Mouse (Mus musculus): ENCODE measurements around the gene Cyb5b. TPM values are rescaled to one million over a fixed set of nuclear protein-coding genes. Genes with fewer than 3 reads are reported as not detected.
"Not testable (repeated sequence)": the region's sequence is repeated elsewhere in the genome, so short reads cannot be mapped to it uniquely, and the experiment has no call there.

Cyb5b gene
- 24.1 and 26.3 TPM in 2 replicates for polyA plus RNA-seq (2012; rRNA removed)

DNA sequence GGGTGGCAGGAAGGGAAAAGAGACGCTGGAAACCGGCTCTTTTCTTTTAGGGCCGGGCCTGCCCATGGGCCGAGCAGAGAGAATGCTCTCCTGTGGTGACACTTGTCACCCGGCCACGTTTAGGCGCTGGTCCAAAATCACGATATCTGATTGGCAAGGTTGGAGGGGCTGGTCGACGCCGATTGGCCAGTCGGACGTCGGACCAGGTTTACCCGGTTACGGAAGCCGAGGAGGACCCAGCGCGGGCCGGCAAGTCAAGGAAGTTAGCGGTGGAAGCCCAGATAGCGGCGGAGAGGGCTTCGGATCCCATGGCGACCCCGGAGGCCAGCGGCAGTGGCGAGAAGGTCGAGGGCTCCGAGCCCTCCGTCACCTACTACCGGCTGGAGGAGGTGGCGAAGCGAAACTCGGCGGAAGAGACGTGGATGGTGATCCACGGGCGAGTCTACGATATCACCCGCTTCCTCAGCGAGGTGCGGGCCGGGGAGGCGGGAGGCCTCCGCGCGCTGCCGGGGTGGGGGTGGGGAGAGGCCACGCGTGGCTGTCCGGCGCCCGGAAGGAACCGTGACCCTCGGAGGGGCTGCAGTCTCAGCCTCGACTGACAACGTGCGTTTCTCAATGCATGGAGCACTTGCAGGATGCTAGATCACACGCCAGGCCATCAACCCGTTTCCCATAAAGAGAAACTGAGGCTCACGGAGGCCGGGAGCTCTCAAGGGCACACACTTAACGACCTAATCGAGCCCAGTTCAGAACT, at the start of gene Cyb5b:
Gene Cyb5b, plus strand, starts transcription at position 237 of the 754 bp plus-strand sequence.
- WGBS: 1% methylated on average over 65 of the region's 65 CpGs
- Histone ChIP-seq H3K27ac (ENCODE audit: insufficient read depth, low read length) (peak within 1 kb of the TSS; percentile 80), H3K4me3 (ENCODE audit: extremely low read depth, insufficient read depth, insufficient read length) (peak within 1 kb of the TSS; percentile 94), H3K27me3 (ENCODE audit: control insufficient read depth, insufficient read depth, low read length) (no peaks in the 10 kb centered on the region), H3K4me1 (ENCODE audit: control insufficient read depth, insufficient read depth, insufficient read length) (peaks cover 6% of the 10 kb centered on the region; the same call in 1 of the 2 replicates), H3K36me3 (ENCODE audit: control insufficient read depth, insufficient read depth, low read length) (0 out of 2 replicates have a peak, but pooled peaks cover under 1% of the 10 kb centered on the region)
- TF ChIP-seq POLR2A (IDR thresholded peaks at IDR 0.05; ENCODE audit: low read depth, low read length) (no peak; the same call in none of the 2 replicates), CTCF (IDR thresholded peaks at IDR 0.05; ENCODE audit: extremely low read depth, insufficient read depth, insufficient read length, insufficient replicate concordance) (no peak)
- peak; percentile 79 to 95 for DNase-seq (ENCODE audit: low read depth in 1 of 2, low spot score in 2 of 2)

DNA sequence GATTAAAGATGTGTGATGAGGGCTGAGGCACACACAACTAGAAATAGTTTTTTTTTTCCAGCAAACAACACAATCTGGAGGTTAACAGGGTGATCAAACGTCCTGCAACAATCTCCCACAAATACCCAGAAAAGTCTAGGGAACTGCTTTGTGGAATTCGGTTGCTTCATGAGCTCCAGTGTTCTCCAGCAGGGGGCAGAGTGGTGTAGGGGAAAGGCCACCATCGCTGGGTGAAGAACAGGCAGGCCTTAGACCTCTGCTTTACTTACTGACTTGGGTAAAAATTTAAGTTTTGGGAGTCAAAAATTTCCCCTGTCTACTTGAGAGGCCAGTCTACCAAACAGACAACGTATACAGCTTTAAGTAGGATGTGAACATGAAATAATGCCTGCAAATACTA, 45.9 kb upstream of the Cyb5b start:
- WGBS: 21% methylated on average over 4 of the region's 4 CpGs
- peak; percentile 15 to 68 for DNase-seq (ENCODE audit: low read depth in 1 of 2, low spot score in 2 of 2)
- Histone ChIP-seq H3K27me3 (ENCODE audit: control insufficient read depth, insufficient read depth, low read length) (no peaks in the 10 kb centered on the region), H3K4me1 (ENCODE audit: control insufficient read depth, insufficient read depth, insufficient read length) (no peaks in the 10 kb centered on the region), H3K36me3 (ENCODE audit: control insufficient read depth, insufficient read depth, low read length) (no peaks in the 10 kb centered on the region), H3K27ac (ENCODE audit: insufficient read depth, low read length) (no peak overlapping the region), H3K4me3 (ENCODE audit: extremely low read depth, insufficient read depth, insufficient read length) (no peak overlapping the region)
- TF ChIP-seq POLR2A (IDR thresholded peaks at IDR 0.05; ENCODE audit: low read depth, low read length) (no peak), CTCF (IDR thresholded peaks at IDR 0.05; ENCODE audit: extremely low read depth, insufficient read depth, insufficient read length, insufficient replicate concordance) (peak; percentile 72; the same call in 1 of the 2 replicates)

DNA sequence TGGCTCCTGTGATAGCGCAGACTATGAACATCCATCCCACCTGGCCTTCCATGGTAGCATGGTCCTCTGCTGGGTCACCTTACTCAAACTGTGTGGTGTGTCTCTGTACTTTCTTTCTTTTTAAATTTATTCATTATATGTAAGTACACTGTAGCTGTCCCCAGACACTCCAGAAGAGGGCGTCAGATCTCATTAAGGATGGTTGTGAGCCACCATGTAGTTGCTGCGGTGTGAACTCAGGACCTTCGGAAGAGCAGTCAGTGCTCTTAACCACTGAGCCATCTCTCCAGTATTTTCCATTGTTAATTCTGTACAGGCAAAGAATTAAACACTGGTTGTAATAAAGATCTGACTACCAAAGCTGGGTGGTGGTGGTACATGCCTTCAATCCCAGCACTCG, 42.4 kb upstream of the Cyb5b start:
- H3K4me3 ChIP-seq (ENCODE audit: extremely low read depth, insufficient read depth, insufficient read length); DNase-seq (ENCODE audit: low read depth in 1 of 2, low spot score in 2 of 2); H3K27me3 ChIP-seq (ENCODE audit: control insufficient read depth, insufficient read depth, low read length); H3K27ac ChIP-seq (ENCODE audit: insufficient read depth, low read length); H3K36me3 ChIP-seq (ENCODE audit: control insufficient read depth, insufficient read depth, low read length); H3K4me1 ChIP-seq (ENCODE audit: control insufficient read depth, insufficient read depth, insufficient read length): not testable (repeated sequence)
- 94% methylated on average over 5 of the region's 5 CpGs for WGBS

DNA sequence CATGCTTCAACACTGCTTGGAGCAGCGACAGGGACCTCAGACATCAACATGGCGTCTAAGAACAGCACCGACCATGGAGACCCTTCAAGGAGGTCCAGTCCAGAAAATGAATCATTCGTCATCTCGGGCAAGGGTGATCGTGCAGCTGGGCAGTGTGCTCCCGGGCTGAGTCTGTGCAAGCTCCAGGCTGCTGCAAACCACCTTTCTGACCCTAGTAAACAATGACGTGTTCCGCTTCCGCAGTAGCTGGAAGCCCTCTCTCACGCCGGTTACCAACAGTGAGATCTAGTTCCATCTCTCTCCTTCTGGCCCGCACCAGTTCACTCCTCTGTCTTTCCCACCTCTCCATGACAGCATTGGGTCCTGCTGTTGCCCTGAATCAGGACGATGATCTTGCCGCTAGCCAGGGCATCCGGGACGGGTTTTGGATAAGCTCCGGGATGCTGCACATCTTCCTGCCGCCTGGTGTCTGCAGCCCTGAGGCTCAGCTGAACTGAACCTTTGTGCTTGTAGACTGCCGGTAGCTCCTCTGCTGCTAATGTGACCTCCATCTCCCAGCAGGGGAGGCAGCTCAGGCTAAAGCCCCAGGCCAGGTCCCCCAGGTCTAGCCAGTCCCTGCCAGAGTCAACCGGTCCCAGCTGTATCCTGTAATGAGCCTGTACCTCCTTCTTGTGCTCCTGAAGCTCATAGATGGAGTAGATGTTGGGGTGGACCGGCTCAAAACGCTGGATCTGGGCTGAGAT, 41.3 kb upstream of the Cyb5b start:
- no peak overlapping the region for H3K27ac ChIP-seq (ENCODE audit: insufficient read depth, low read length)
- no peak overlapping the region for H3K4me3 ChIP-seq (ENCODE audit: extremely low read depth, insufficient read depth, insufficient read length)
- H3K36me3 ChIP-seq (ENCODE audit: control insufficient read depth, insufficient read depth, low read length): no peaks in the 10 kb centered on the region
- DNase-seq (ENCODE audit: low read depth in 1 of 2, low spot score in 2 of 2): no peak
- no peaks in the 10 kb centered on the region for H3K27me3 ChIP-seq (ENCODE audit: control insufficient read depth, insufficient read depth, low read length)
- H3K4me1 ChIP-seq (ENCODE audit: control insufficient read depth, insufficient read depth, insufficient read length): no peaks in the 10 kb centered on the region
- TF ChIP-seq CTCF (IDR thresholded peaks at IDR 0.05; ENCODE audit: extremely low read depth, insufficient read depth, insufficient read length, insufficient replicate concordance) (no peak), POLR2A (IDR thresholded peaks at IDR 0.05; ENCODE audit: low read depth, low read length) (no peak)
- 82% methylated on average over 23 of the region's 23 CpGs for WGBS

DNA sequence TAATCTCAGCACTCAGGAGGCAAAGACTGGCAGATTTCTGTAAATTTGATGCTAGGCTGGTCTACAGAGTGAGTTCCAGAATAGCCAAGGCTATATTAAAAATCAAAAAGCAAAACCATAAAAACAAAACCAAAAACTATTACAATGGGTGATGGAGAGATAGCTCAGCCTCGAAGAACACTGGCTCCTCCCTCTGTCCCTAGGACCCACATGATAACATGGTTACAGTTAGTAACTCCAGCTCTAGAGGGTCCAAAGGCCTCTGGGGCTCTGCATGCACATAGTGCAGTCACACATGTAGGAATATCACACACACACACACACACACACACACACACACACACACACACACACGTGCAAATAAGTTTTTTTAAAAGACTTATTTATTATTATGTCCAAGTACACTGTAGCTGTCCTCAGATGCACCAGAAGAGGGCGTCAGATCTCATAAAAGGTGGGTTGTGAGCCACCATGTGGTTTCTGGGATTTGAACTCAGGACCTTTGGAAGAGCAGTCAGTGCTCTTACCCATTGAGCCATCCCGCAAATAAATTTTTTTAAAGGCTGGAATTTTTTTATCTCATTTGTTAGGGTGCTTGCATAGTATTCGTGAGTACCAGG, 40.5 kb upstream of the Cyb5b start:
- 70% methylated on average over 5 of the region's 5 CpGs for WGBS

DNA sequence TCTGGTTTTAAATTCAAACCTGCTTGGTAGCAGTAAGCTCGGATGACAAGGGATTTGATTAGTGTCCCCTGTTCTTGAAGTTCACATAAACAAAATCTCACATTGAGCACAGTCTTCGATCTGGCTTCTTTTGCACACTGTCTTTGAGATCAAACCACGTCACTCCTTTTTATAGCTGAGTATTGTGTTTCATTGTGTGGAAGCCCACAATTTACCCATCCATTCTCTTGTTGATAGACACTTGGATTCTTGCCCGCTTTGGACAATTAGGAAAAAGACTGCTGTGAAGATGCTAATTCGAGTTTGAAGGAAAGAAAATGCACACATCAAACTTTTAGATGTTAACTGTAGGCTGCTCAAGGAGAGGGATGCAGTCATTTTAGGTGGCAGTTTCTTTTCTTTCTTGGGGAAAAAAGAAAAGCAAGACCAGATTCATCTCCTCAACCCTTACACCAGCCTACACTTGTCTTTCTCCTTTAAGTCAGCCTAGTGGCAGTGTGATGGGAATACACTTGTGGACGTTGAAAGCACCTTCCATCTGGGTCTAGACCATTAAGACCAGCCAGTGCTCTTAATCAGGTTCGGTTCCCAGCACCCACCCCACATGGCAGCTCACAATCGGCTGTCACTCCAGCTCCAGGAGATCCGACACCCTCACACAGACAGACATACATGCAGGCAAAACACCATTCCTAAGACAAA, 39.7 kb upstream of the Cyb5b start:
- 84% methylated on average over 9 of the region's 9 CpGs for WGBS

More for the DNA sequence above, 40.5 kb upstream of the Cyb5b start:
- no peaks in the 10 kb centered on the region for H3K27me3 ChIP-seq (ENCODE audit: control insufficient read depth, insufficient read depth, low read length)
- no peak overlapping the region for H3K27ac ChIP-seq (ENCODE audit: insufficient read depth, low read length)
- no peak overlapping the region for H3K4me3 ChIP-seq (ENCODE audit: extremely low read depth, insufficient read depth, insufficient read length)
- no peak for DNase-seq (ENCODE audit: low read depth in 1 of 2, low spot score in 2 of 2)
- no peaks in the 10 kb centered on the region for H3K4me1 ChIP-seq (ENCODE audit: control insufficient read depth, insufficient read depth, insufficient read length)
- no peak for TF ChIP-seq POLR2A (IDR thresholded peaks at IDR 0.05; ENCODE audit: low read depth, low read length)
- TF ChIP-seq CTCF (IDR thresholded peaks at IDR 0.05; ENCODE audit: extremely low read depth, insufficient read depth, insufficient read length, insufficient replicate concordance): no peak
- H3K36me3 ChIP-seq (ENCODE audit: control insufficient read depth, insufficient read depth, low read length): no peaks in the 10 kb centered on the region

More for the DNA sequence above, 39.7 kb upstream of the Cyb5b start:
- DNase-seq (ENCODE audit: low read depth in 1 of 2, low spot score in 2 of 2): no peak
- no peaks in the 10 kb centered on the region for H3K4me1 ChIP-seq (ENCODE audit: control insufficient read depth, insufficient read depth, insufficient read length)
- no peaks in the 10 kb centered on the region for H3K36me3 ChIP-seq (ENCODE audit: control insufficient read depth, insufficient read depth, low read length)
- TF ChIP-seq CTCF (IDR thresholded peaks at IDR 0.05; ENCODE audit: extremely low read depth, insufficient read depth, insufficient read length, insufficient replicate concordance) (no peak), POLR2A (IDR thresholded peaks at IDR 0.05; ENCODE audit: low read depth, low read length) (no peak)
- H3K27me3 ChIP-seq (ENCODE audit: control insufficient read depth, insufficient read depth, low read length): no peaks in the 10 kb centered on the region
- no peak overlapping the region for H3K27ac ChIP-seq (ENCODE audit: insufficient read depth, low read length)
- no peak overlapping the region for H3K4me3 ChIP-seq (ENCODE audit: extremely low read depth, insufficient read depth, insufficient read length)
